Mouse (Mus musculus) liver, adult 2 months (tissue): Measurements from ENCODE around the gene Ifi213.
"Not testable (repeated sequence)": the region's sequence is repeated elsewhere in the genome, so short reads cannot be mapped to it uniquely, and the experiment has no call there.

ENCODE experiments used
- CTCF ChIP-seq: fragments of 200-500 bp; IDR thresholded peaks from 2 replicates; pipeline ENCODE4 v1.5.1; 2011; ENCODE audit warnings: low read depth, low read length, control low read depth
- POLR2A ChIP-seq: fragments of 200-500 bp; IDR thresholded peaks from 2 replicates; pipeline ENCODE4 v1.6.1; 2011; ENCODE audit warnings: low read length, control low read depth; ENCODE audit not compliant: insufficient read depth; ENCODE audit errors: extremely low read depth

DNA sequence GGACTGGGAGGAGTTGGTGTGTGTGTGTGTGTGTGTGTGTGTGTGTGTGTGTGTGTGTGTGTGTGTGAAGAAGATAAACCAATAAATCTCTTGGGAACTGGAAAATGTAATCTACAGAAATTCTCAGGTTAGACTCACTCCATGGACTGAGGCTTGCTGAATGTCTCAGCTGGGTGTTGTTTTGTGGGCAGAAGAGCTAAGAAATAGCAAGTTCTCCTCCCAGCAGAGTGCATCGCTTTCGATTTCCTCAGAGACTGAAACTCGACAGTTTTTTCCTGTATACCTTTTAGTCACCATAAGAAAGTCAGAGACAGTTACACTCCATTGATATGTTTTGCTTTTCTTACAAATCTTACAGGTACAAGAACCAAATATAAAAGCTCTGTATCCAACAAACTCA lies 63.3 kb downstream of the Ifi213 start, which contains the start of gene Ifi214:
- not testable (repeated sequence) for TF ChIP-seq CTCF, POLR2A
